Mouse (Mus musculus) C2C12 (cell line): ENCODE measurements around the gene Trmt11.

Experiments used
- CTCF ChIP-seq: IDR thresholded peaks from one replicate; pipeline ENCODE4 v1.5.1; 2011; ENCODE audit not compliant: control insufficient read depth, insufficient read depth, insufficient read length
- MAX ChIP-seq: IDR thresholded peaks from one replicate; pipeline ENCODE4 v1.6.1; 2011; ENCODE audit warnings: mild to moderate bottlenecking, control low read depth
- MYOG ChIP-seq: IDR thresholded peaks from one replicate; pipeline ENCODE4 v1.6.1; 2011; ENCODE audit not compliant: control insufficient read depth, insufficient read length; ENCODE audit errors: extremely low read depth

GRCm38 (mm10) chr10:30632718-30633117 is 32.2 kb upstream of the Trmt11 start:
- no peak for TF ChIP-seq CTCF
- no peak for TF ChIP-seq MYOG
- TF ChIP-seq MAX: no peak
